Mouse (Mus musculus) brain, embryonic 14.5 days (tissue): ENCODE data around the gene Slc5a5. TPM values are rescaled to one million over a fixed set of nuclear protein-coding genes. Genes with fewer than 3 reads are reported as not detected.

Source experiments
- DNase-seq: peaks from one replicate; pipeline ENCODE4 v3.0.0-alpha.2; 2011; ENCODE audit warnings: low read depth
- CTCF ChIP-seq: fragments of 200-500 bp; IDR thresholded peaks from 2 replicates; pipeline ENCODE4 v1.5.1; 2012; ENCODE audit warnings: inconsistent platforms, mild to moderate bottlenecking, moderate library complexity, borderline replicate concordance; ENCODE audit not compliant: insufficient read depth, insufficient read length; ENCODE audit errors: extremely low read depth
- POLR2A ChIP-seq: fragments of 200-500 bp; IDR thresholded peaks from 2 replicates; pipeline ENCODE4 v1.6.1; 2012; ENCODE audit warnings: mild to moderate bottlenecking, inconsistent platforms, borderline replicate concordance; ENCODE audit not compliant: poor library complexity, insufficient read depth, insufficient read length, severe bottlenecking; ENCODE audit errors: extremely low read depth
- polyA plus RNA-seq: library from polyadenylated mRNA; depleted of rRNA; stranded (reverse); fragments of >200 nt; gene quantifications from 2 replicates; pipeline ENCODE4 v1.2.3, GENCODE M21; 2012

Gene Slc5a5
- polyA plus RNA-seq, 1 experiment = 1.2 TPM

DNA sequence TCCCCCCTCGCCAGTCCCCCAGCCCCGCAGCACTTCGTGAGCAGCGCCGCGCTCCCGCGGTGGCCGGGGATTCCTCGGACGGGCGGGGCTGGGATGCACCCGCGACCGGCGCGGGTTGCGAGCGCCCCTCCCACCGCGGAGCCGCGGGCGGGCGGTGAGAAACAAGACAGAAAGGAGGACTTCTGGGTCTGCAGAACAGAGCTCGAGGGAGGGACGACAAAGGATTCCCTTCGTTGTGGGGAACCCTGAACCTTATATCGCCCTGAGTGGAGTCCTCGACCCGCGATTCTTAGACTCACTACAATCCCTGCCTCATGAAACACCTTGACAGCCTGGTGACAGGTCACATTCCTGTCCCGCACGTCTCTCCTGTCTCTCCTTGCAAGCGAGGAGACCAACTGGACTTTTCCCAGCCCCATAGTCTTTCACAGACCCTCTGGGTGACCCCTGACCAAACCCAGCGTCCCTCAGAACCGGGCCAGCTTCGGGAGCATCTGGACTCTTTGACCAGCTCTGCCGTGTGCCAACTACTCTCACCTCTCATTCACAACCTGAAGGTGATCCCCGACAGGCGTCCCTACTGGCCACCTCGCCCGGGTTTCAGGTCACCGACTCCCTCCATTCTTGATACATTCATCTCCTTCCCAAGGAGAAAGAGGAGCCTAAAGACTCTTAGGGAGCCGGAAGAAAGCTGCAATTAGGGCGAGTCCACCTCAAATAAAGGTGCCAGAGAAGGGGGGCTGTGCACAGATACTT is 28.4 kb downstream of the Slc5a5 start:
- TF ChIP-seq CTCF (no peak), POLR2A (peak; percentile 25; the same call in 1 of the 2 replicates)
- DNase-seq = peak; percentile 82

DNA sequence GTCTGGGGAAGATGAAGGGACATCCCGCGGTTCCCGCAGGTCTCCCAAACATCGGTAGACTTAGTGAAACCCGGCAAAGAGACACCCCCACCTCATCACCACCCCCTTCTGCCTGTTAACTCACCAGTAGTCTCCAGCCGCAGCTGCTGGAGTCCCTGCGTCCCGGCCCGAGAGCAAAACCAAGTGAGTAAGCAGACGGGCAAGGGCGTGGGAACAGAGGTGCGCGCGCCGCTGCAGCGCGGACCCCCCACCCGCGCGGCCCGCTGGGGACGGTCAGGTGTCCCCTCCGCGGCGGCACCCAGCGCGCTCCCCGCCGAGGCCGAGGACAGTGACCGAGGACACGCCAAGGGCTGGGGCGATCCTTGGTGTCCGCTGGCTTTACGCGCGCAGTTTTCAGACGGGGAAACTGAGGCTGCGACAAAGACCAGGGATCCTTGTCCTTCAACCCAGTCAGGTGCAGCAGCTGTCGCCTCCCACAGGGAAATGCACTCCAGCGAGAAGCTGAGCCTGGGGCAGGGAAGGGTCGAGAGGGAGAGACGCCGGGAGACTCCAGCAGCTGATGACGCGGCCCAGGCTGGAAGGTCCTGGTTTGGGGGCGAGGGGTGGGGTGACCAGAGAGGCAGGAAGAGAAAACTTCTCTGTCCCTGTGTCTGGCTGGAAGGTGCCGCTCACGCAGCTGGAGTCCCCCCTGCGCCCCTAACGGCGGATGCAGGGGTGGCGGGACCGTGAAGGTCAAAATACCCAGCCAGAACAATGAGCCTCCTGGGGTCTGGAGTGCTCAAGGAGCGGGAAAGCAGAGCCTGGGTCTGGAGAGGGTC is 29.5 kb downstream of the Slc5a5 start, which contains the start of gene Kcnn1:
TSS of gene Kcnn1 (minus strand) at position 435 of the 818 bp plus-strand sequence.
- peak; percentile 55 for DNase-seq
- no peak for TF ChIP-seq POLR2A
- TF ChIP-seq CTCF = peak; percentile 48; the same call in 1 of the 2 replicates

DNA sequence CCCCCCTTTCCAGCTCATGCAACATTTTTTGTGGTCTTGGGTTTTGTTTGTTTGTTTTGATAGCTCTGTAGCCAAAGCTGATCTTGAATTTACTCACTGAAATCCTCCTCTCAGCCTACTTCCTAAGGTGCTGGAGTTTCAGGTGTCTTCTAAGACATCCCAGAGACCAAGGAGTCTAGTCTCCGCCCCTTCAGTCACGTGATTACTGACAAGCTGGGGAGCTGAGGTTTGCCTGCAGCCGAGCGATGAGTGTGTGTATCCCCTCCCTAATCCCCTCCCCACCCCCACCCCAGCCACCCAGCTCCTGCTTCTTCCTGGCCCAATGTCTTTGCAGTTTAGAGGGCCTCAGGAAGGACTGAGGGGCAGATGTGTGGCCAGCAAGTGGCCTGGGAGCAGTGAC is 35.0 kb downstream of the Slc5a5 start:
- DNase-seq = peak; percentile 62

DNA sequence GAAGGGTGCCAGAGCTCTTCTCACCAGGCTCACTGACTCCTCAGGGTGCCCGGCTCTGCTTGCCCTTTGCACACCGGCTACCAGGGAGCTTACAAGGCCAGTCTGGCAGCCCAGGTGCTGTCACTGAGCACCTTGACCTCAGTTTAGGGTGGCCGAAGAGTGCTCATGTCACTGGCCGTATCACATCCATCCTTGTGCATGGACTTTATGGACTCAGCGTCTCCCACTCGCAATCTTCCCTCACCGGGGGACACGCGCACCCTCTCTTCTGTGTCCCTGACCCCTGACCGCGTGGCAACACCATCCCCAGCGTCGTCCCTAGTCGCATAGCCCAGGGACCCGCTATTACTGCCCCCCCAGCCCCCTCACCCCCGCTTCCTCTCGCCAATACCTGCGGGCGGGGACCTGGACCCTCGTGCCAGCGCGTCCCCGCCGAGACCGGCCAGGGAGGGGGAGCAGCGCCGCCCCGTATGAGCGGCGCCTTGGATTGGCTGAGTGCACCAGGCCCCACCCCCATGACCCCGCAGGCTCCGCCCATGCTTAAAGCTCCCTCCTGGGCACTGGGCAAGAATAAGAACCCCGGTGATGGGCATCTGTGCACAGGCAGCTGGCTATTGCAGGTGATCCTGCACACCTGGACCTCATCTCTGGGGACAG is 35.9 kb downstream of the Slc5a5 start:
- peak; percentile 78 for DNase-seq
- TF ChIP-seq CTCF (no peak), POLR2A (no peak)

More for the DNA sequence above, 35.0 kb downstream of the Slc5a5 start:
- no peak for TF ChIP-seq POLR2A
- no peak for TF ChIP-seq CTCF

DNA sequence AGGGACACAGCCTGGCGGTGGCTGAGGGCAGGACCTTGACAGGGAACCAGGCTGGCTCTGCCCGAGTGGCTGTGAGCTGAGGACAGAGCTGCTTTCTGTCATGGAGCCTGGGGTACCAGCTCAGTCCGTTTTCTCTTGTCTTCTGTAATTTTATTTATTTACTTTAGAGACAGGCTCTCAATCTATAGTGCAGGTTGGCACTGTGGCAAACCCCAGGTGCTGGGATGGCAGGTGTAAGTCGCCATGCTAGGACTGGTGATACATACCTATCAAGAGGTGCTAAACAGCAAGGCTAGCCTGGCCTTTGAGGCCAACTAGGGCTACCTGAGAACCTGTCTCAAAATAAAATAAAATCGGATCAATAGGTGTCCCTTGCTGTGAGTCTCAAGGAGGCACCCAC is 36.5 kb downstream of the Slc5a5 start:
- no peak for DNase-seq
- no peak for TF ChIP-seq CTCF
- TF ChIP-seq POLR2A = no peak

DNA sequence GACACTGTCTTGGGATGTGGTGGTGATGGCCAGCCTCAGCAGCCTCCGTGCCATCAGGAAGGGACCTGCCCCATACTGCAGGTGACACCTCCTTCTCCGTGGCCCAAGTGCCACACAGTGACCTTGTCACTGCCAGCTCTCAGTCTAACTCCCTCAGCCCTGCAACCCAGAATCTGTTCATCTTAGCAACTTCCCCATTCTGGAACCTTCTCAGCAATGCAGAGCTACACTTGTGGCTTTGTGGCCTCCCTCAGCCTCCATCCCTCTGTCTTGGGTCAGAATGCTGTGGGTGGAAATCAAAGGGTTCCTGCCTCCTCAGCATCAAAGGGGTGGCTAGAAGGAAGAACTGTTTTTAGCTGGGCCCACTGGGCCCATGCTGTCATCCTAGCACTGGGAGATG is 38.7 kb downstream of the Slc5a5 start:
- DNase-seq = no peak
- TF ChIP-seq CTCF (no peak), POLR2A (no peak)

DNA sequence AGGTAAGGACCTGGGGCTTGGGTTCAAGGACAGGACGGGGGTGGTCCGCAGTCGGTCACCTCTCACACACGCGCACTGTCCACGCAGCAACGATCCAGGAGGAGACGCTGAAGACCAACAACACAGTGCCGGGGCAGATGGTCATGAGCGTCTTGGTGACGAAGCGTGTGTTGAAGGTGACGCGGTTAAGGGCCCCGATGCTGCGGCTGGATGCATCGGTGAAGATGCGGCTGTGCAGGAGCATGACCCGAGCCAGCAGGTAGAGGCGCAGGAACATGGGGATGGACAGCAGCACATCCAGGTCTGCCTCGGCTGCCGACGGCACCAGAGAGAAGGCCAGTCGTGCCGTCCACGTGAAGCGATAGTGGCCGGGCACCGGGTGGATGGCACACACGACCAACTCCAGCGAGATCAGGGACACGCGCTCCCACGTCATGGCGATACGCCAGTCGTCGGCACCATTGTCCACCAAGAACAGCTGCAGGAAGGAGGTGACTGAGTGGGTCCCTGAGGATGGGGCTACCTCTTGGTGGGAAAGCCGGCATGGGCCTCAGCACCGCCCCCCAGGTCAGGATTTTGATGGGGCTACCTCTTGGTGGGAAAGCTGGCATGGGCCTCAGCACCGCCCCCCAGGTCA is 39.8 kb downstream of the Slc5a5 start:
- no peak for TF ChIP-seq CTCF
- TF ChIP-seq POLR2A = no peak
- no peak for DNase-seq

DNA sequence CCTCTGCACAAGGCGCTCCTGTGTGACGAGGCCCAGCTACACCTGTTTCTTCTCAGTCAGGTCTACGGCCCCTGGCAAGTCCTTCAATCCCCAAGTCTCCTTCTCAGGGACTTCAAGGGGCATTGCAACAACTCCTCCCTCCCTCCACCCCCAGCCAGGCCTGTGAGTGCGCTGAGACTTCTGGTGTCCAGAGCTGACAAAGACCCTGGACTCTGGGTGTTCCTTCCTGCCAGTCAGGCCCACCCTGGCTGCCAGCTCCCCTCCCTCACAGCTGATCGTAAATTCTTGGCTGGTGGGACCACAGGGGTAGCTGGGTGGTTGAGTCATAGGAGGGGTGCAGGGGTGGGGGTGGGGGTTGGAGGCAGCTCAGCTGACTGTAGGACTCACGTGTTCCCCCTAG is 40.7 kb downstream of the Slc5a5 start:
- no peak for DNase-seq
- TF ChIP-seq CTCF = no peak
- TF ChIP-seq POLR2A = no peak

DNA sequence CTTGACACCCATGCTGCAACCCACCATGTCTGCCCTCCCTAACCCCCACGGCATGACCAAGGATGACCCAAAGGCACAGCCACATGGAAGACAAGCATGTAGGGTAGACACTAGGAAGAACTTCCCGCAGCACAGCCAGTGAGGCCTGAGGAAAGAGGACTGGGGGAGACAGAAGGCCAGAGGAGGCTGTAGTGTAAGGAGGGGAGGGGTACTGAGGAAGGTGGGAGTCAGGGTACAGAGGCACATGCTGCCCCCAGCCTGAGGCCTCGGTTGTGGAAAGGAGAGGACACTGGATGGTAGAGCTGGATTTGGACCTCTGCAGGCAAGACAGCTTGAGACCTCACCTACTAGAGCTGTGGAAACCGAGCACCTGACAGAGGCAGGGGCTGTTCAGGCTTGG is 41.6 kb downstream of the Slc5a5 start:
- no peak for TF ChIP-seq CTCF
- TF ChIP-seq POLR2A = no peak
- DNase-seq = no peak

DNA sequence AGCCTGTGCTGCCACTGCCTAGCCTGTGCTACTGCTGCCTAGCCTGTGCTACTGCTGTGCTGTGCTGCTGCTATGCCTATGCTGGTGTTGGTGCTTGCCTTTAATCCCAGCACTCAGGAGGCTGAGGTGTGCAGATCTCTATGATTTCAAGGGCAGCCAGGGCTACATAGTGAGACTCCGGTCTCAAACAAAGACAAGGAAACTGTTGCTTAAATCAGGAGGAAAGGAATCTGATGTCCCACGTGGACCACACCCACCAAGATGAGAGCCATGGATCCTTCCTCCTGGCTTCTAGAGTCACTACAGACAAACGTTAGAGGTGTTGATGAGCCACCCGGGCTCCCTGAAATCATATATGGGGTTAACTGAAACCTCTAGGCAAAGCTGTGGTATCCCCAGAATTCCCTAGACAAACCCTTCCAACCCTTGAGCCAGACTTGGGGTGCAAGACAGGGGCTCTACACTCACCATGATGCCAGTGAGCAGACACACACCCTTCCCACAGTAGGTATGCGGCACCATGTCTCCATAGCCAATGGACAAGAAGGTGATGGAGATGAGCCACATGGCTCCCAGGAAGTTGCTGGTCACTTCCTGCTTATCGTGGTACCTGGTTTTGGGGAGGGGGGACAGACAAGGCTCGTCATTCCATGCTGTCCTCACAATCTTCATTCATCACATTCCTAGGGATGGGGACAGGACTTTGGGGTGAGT is 42.3 kb downstream of the Slc5a5 start:
- TF ChIP-seq POLR2A = no peak
- TF ChIP-seq CTCF = no peak
- no peak for DNase-seq
